Mouse (Mus musculus): ENCODE measurements around the gene Gid8.
A peak's percentile ranks its signal among the peaks of the same experiment; 100 is the strongest.
"Not testable (repeated sequence)": the region's sequence is repeated elsewhere in the genome, so short reads cannot be mapped to it uniquely, and the experiment has no call there.

The Gid8 gene

GRCm38 (mm10) chr2:180710276-180711155 lies 599 bp downstream of the Gid8 start:
- peak; percentile 46 to 51 for DNase-seq (ENCODE audit: low spot score in 2 of 2)

- no peak for DNase-seq (ENCODE audit: low spot score in 2 of 2)
Measured at GRCm38 (mm10) chr2:180711527-180711926, 1.6 kb downstream of the Gid8 start.

- DNase-seq (ENCODE audit: low spot score in 2 of 2): no peak
Measured at GRCm38 (mm10) chr2:180712037-180712689, 2.2 kb downstream of the Gid8 start.

- DNase-seq (ENCODE audit: low spot score in 2 of 2): not testable (repeated sequence)
Measured at GRCm38 (mm10) chr2:180722748-180723147, 12.8 kb downstream of the Gid8 start.

DNA sequence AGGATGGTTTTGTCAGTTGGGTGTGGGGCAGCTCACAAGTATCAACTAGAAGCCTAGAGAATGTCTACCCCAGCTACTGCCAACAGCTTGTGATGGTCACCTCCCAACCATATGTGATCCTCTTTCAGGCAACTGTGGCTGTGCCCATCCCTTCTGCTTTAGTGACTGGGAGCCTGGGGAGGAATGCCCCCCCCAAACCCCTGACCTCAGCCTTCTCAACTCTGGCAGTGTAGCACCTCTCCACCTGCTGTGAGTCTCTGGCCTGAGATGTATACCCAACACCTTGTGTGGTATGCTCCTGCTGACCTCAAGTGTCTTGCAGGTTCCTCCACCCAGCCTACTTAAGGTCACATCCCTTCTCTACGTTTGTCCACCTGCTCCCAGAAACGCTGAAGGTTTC lies 13.9 kb downstream of the Gid8 start:
- DNase-seq (ENCODE audit: low spot score in 2 of 2): no peak

DNA sequence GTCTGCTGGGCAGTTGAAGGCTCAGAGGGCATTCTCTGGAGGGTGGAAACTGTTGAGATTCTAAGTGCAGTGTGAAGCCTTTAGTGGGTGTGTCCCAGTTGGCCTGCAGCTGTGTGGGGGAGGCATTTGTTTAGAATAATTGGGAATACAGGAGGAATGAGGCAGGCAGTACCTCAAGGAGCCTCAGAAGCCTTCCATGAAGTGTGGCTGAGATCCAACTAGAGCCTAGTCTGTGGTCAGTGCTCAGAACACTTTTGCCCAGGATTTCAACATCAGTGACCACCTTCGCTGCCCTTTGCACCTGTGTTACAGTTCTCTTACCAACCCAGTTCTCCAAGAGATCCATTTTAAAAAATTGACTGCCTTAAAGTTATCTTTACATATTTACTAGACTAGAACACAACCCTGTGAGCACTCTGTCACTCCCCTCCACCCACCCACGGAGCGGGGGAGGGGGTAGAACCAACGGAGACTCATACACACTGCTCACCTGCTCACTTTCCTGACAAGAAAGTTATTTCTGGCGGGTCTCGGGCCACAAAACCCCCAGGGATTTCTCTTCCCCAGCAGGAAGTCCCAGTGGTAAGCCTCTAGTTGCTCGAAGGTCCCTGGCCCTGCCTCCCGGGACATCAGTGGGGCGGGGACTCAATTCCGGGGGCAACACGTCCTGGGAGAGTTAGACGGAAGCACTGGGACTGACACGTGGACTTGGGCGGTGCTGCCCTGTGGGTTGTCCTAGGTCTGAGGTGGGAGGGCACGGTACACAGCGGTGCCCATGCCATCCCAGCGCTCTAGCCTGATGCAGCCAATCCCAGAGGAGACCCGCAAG lies 14.9 kb downstream of the Gid8 start, which contains the start of gene Slc17a9:
Gene Slc17a9, plus strand, starts transcription at position 679 of the 829 bp plus-strand sequence.
- no peak for DNase-seq (ENCODE audit: low spot score in 2 of 2)

- DNase-seq (ENCODE audit: low spot score in 2 of 2): no peak
Measured at GRCm38 (mm10) chr2:180725414-180725778, 15.5 kb downstream of the Gid8 start.

- no peak for DNase-seq (ENCODE audit: low spot score in 2 of 2)
Measured at GRCm38 (mm10) chr2:180725856-180726629, 16.1 kb downstream of the Gid8 start.

- no peak for DNase-seq (ENCODE audit: low spot score in 2 of 2)
Measured at GRCm38 (mm10) chr2:180726658-180727442, 16.9 kb downstream of the Gid8 start.

- DNase-seq (ENCODE audit: low spot score in 2 of 2): no peak
Measured at GRCm38 (mm10) chr2:180727613-180728021, 17.7 kb downstream of the Gid8 start.

GRCm38 (mm10) chr2:180731036-180731435 lies 21.1 kb downstream of the Gid8 start:
- no peak for DNase-seq (ENCODE audit: low spot score in 2 of 2)

DNA sequence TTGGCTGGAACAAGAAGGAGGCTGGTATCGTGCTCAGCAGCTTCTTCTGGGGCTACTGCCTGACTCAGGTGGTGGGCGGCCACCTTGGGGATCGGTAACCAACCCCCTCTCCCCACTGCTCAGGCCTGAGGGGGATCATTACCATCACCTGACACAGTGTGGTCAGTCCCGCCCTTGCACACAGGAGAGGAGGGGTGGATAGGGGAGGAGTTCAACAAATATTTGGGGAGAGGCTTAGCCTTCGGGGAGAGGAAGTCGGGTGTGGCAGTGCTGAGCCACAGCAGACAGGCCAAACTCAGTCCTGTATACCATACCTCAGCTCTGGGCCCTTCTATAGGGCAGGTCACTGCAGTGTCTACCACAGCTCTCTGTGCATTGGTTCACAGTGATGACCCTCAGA lies 22.1 kb downstream of the Gid8 start:
- DNase-seq (ENCODE audit: low spot score in 2 of 2): no peak

DNA sequence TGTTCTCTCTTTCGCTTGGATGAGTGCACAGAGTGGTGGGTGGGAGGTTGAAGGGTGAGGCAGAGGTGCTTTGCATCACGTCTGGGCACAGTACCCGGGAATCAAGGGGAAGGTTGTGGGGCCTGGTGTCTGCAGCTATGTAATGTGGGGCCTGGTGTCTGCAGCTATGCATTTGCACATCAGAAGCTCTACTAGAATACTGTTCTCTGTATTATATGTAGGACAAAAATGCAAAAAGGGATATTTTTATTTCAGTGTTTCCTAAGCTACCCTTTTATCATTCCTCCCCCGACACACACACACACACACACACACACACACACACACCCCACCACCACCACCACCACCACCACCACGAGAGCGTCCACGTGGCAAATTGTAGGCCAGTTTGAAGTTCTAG lies 25.3 kb downstream of the Gid8 start:
- DNase-seq (ENCODE audit: low spot score in 2 of 2): no peak

DNA sequence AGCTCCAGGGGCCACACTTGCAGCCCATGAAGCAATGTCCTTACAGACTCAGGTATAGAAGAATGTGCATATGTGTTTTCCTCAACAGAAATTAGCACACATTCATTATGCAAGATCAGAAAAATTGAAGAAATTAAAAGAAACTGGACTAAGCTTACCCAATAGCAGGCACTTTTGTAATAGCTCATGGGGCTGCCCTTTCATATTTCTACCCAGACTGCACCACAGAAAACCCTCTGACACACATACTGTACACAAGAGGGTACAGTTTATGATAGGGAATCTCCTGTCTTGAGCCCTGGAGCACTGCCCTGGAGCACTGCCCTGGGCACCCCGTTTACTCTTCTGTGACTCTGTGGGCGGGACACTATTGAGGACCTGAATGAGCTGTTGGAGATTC lies 28.1 kb downstream of the Gid8 start:
- DNase-seq (ENCODE audit: low spot score in 2 of 2): no peak

DNA sequence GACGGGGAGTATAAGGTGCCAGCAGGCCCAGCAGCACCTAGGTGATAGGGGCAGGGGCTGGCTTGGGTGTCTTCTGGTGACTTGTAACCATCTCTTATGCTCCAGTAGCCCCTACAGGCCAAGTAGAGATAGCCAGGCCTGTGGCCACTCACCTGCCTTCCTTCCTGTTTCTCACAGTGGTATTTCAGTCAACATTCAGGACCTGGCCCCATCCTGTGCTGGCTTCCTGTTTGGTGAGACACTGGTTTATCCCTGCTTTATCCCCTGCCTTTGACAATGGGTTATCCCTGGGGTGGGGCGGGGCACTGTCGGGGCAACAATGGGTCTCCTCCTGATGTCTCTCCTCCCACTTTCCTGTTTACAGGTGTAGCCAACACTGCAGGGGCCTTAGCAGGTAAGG lies 30.4 kb downstream of the Gid8 start:
- no peak for DNase-seq (ENCODE audit: low spot score in 2 of 2)

DNA sequence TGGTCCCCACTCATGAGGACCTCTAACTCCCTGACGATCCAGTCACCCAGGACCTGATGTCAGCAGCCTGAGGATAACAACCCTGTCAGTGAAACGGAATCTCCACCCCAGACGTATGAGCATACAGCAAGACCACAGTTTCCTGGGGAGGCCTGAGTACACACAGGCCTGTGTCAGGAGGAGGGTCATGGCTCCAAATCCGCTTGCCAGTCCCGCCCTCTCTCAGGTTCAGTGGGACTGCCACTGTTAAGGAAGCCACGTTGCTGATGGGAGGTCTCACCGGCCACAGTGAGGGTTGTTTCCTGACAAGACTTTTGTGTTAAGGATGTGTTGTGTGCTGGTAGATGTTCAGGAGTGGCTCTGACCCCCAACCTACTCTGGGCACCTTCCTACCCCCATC lies 31.5 kb downstream of the Gid8 start:
- DNase-seq (ENCODE audit: low spot score in 2 of 2): no peak

- DNase-seq (ENCODE audit: low spot score in 2 of 2): no peak
Measured at GRCm38 (mm10) chr2:180742820-180743219, 32.9 kb downstream of the Gid8 start.

DNA sequence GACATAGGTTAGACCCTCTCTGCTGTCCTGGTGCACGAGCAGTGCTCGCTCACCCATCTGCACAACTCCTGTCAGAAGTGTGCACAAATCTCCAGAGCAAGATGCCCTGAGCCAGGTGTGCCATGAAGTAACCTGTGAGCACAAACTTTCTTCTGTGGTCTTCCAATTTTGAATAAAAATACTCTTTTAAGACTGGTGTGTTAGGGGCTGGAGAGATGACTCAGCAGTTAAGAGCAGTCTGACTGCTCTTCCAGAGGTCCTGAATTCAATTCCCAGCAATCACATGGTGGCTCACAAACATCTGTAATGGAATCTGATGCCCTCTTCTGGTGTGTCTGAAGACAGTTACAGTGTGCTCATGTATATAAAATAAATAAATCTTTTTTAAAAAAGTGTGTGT lies 33.4 kb downstream of the Gid8 start:
- no peak for DNase-seq (ENCODE audit: low spot score in 2 of 2)

GRCm38 (mm10) chr2:180745248-180745927 lies 35.5 kb downstream of the Gid8 start:
- peak; percentile 81 to 85 for DNase-seq (ENCODE audit: low spot score in 2 of 2)

- no peak for DNase-seq (ENCODE audit: low spot score in 2 of 2)
Measured at GRCm38 (mm10) chr2:180746569-180747192, 36.8 kb downstream of the Gid8 start.

Measured in frontal cortex, postnatal 25 days (tissue).